Mouse (Mus musculus) thymus, adult 2 months (tissue): Measurements from ENCODE around the gene Gm10096. TPM values are rescaled to one million over a fixed set of nuclear protein-coding genes. Genes with fewer than 3 reads are reported as not detected.
"Not testable (repeated sequence)": the region's sequence is repeated elsewhere in the genome, so short reads cannot be mapped to it uniquely, and the experiment has no call there.

Source experiments
- DNase-seq: peaks from one replicate; pipeline ENCODE4 v3.0.0; 2021
- H3K27ac ChIP-seq: fragments of 200-500 bp; 2 replicates; pipeline ENCODE4 v1.5.1; 2012; ENCODE audit warnings: low read length, control low read depth; ENCODE audit not compliant: control insufficient read depth, insufficient read depth
- H3K27me3 ChIP-seq: fragments of 200-500 bp; 2 replicates; pipeline ENCODE4 v1.6.1; 2012; ENCODE audit warnings: mild to moderate bottlenecking, low read length, moderate library complexity, mixed read lengths; ENCODE audit not compliant: control insufficient read depth, insufficient read depth
- H3K36me3 ChIP-seq: fragments of 200-500 bp; 2 replicates; pipeline ENCODE4 v1.6.1; 2012; ENCODE audit warnings: mild to moderate bottlenecking, low read length, moderate library complexity; ENCODE audit not compliant: control insufficient read depth, insufficient read depth
- H3K4me1 ChIP-seq: fragments of 200-500 bp; replicated peaks from 2 replicates; pipeline ENCODE4 v1.6.1; 2012; ENCODE audit warnings: low read length; ENCODE audit not compliant: control insufficient read depth, insufficient read depth
- H3K4me3 ChIP-seq: fragments of 200-500 bp; 2 replicates; pipeline ENCODE4 v1.5.1; 2012; ENCODE audit warnings: mild to moderate bottlenecking, low read length, control low read depth, moderate library complexity; ENCODE audit not compliant: control insufficient read depth, insufficient read depth
- WGBS: fragments of 180-500 bp; shearing (Covaris S2); methylation state at CpG from one replicate; pipeline ENCODE4 v1.1.7; 2018; 5-methylcytosine and 5-hydroxymethylcytosine counted together
- polyA plus RNA-seq: library from polyadenylated mRNA; depleted of rRNA; stranded (reverse); fragments of >200 nt; gene quantifications from 2 replicates; pipeline ENCODE4 v1.2.3, GENCODE M21; 2012; rRNA removed

Gene Gm10096
- not detected in 2 replicates for polyA plus RNA-seq

GRCm38 (mm10) chrX:28954602-28955001, at the start of gene Gm10096:
Gene Gm10096 (minus strand): TSS chrX:28954702.
- not testable (repeated sequence) for H3K4me1 ChIP-seq, H3K4me3 ChIP-seq, H3K36me3 ChIP-seq, H3K27me3 ChIP-seq, H3K27ac ChIP-seq, DNase-seq
- WGBS = no CpG with 5 or more reads among the region's 5 CpGs
